Mouse (Mus musculus): ENCODE measurements around the gene Ifi35. TPM values are rescaled to one million over a fixed set of nuclear protein-coding genes. Genes with fewer than 3 reads are reported as not detected.

The Ifi35 gene
- polyA plus RNA-seq, 1 experiment from 2014 or later, result 23.2 TPM

DNA sequence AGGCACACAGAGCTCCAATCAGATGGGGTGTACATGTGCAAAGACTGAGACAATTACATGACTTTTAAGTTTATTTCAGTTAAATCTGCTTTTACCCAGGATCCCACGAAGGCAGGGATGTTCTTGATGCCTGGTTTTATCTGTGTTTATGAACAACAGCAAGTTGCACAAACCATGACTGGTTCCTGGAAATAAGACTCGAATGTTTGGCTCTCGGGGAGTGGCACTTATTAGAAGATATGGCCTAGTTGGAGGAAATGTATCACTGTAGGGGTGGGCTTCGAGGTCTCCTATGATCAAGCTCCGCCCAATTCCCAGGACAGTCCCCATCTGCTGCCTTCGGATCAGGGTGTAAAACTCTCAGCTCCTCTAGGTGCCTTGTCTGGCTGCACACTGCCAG, 37.9 kb downstream of the Ifi35 start:
- no peak overlapping the region for H3K9ac ChIP-seq
- H3K27me3 ChIP-seq, result no peaks in the 10 kb centered on the region
- peaks cover 7% of the 10 kb centered on the region; the same call in 1 of the 2 replicates for H3K36me3 ChIP-seq
- no peak overlapping the region for H3K4me3 ChIP-seq
- no peaks in the 10 kb centered on the region for H3K9me3 ChIP-seq
- no peak overlapping the region for H3K27ac ChIP-seq
- H3K4me1 ChIP-seq, result no peaks in the 10 kb centered on the region
- no peak for ATAC-seq (ENCODE audit: insufficient number of reproducible peaks, low FRiP score, low TSS enrichment, low read depth)
- 69% methylated on average over 6 of the region's 6 CpGs for WGBS
- H3K4me2 ChIP-seq, result no peak overlapping the region

DNA sequence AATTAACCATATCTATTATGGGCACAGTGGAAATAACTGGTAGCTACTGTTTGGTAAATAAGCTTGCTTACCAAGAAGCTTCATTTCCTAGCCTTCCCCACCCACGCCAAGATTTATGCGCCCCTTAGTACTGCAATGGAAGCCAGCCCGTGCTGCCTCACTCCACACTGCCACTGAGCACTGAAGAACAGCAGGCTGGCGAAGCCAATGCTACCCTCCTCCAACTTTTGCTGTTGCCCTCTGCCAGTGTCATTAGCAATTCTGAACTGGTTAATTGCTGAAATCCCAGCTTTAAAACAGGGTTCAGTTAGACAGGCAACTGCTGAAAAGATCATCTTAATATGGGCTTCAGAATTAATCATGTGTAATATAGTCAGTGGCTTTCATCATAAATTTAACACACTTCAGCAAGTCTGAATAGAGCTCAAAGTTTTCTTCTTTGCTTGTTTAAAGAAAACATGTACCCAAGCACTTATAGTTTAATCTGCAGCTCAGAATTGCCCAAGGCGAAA, 58.1 kb downstream of the Ifi35 start:
- Histone ChIP-seq H3K4me2 (no peak overlapping the region), H3K27ac (no peak overlapping the region), H3K4me1 (no peaks in the 10 kb centered on the region), H3K9ac (no peak overlapping the region), H3K9me3 (no peaks in the 10 kb centered on the region), H3K4me3 (no peak overlapping the region), H3K27me3 (no peaks in the 10 kb centered on the region), H3K36me3 (peaks cover 38% of the 10 kb centered on the region)
- no peak for ATAC-seq (ENCODE audit: insufficient number of reproducible peaks, low FRiP score, low TSS enrichment, low read depth)
- 87% methylated on average over 5 of the region's 5 CpGs for WGBS

GRCm38 (mm10) chr11:101507090-101507489, 58.9 kb downstream of the Ifi35 start:
- H3K9me3 ChIP-seq, result no peaks in the 10 kb centered on the region
- peaks cover 35% of the 10 kb centered on the region for H3K36me3 ChIP-seq

More at GRCm38 (mm10) chr11:101507090-101507489, 58.9 kb downstream of the Ifi35 start:
- no peak for ATAC-seq (ENCODE audit: insufficient number of reproducible peaks, low FRiP score, low TSS enrichment, low read depth)
- no peak overlapping the region for H3K27ac ChIP-seq
- H3K27me3 ChIP-seq, result no peaks in the 10 kb centered on the region
- no peak overlapping the region for H3K4me3 ChIP-seq
- H3K9ac ChIP-seq, result no peak overlapping the region
- no peaks in the 10 kb centered on the region for H3K4me1 ChIP-seq
- no peak overlapping the region for H3K4me2 ChIP-seq
- 90% methylated on average over 7 of the region's 7 CpGs for WGBS

Small RNAs within 50 kb of the gene (microRNA-seq; reads per million reads assigned to microRNA genes)
- not detected for gene Mir6929

Other genes with a start within 250 kb of the Ifi35 start
- gene Ezh1, start 221.9 kb upstream of the Ifi35 start, polyA plus RNA-seq (2015; fragmentation: Nextera tagmentation; extraction: Ambion mirVana), result 15.6 and 17.6 TPM in 2 replicates
- gene Ramp2, start 202.4 kb upstream of the Ifi35 start, polyA plus RNA-seq (2015; fragmentation: Nextera tagmentation; extraction: Ambion mirVana), result 99.6 and 110 TPM in 2 replicates
- gene Vps25, start 194.7 kb upstream of the Ifi35 start, polyA plus RNA-seq (2015; fragmentation: Nextera tagmentation; extraction: Ambion mirVana), result 112 and 120 TPM in 2 replicates
- 7.9 and 9.9 TPM in 2 replicates for gene Wnk4, start 187.8 kb upstream of the Ifi35 start, polyA plus RNA-seq (2015; fragmentation: Nextera tagmentation; extraction: Ambion mirVana)
- 0.70 and 1.3 TPM in 2 replicates for gene Cntd1, start 169.4 kb upstream of the Ifi35 start, polyA plus RNA-seq (2015; fragmentation: Nextera tagmentation; extraction: Ambion mirVana)
- gene Coa3, start 169.3 kb upstream of the Ifi35 start, polyA plus RNA-seq (2015; fragmentation: Nextera tagmentation; extraction: Ambion mirVana), result 148 and 154 TPM in 2 replicates
- 128 and 137 TPM in 2 replicates for gene Becn1, start 146.1 kb upstream of the Ifi35 start, polyA plus RNA-seq (2015; fragmentation: Nextera tagmentation; extraction: Ambion mirVana)
- gene Psme3, start 132.2 kb upstream of the Ifi35 start, polyA plus RNA-seq (2015; fragmentation: Nextera tagmentation; extraction: Ambion mirVana), result 116 and 125 TPM in 2 replicates
- 1.0 and 1.2 TPM in 2 replicates for gene Aoc2, start 123.3 kb upstream of the Ifi35 start, polyA plus RNA-seq (2015; fragmentation: Nextera tagmentation; extraction: Ambion mirVana)
- 0.90 and 1.5 TPM in 2 replicates for gene Aoc3, start 117.8 kb upstream of the Ifi35 start, polyA plus RNA-seq (2015; fragmentation: Nextera tagmentation; extraction: Ambion mirVana)
- gene G6pc, start 80.8 kb upstream of the Ifi35 start, polyA plus RNA-seq (2015; fragmentation: Nextera tagmentation; extraction: Ambion mirVana), result not detected in 2 replicates
- gene Aarsd1, start 30.8 kb upstream of the Ifi35 start, polyA plus RNA-seq (2015; fragmentation: Nextera tagmentation; extraction: Ambion mirVana), result 52.6 and 57.2 TPM in 2 replicates
- gene Gm27029, start 23.6 kb upstream of the Ifi35 start, polyA plus RNA-seq (2015; fragmentation: Nextera tagmentation; extraction: Ambion mirVana), result 11.8 and 18.3 TPM in 2 replicates
- gene Rundc1, start 23.3 kb upstream of the Ifi35 start, polyA plus RNA-seq (2015; fragmentation: Nextera tagmentation; extraction: Ambion mirVana), result 19.3 and 19.5 TPM in 2 replicates
- 15.5 and 36.1 TPM in 2 replicates for gene Ptges3l, start 23.1 kb upstream of the Ifi35 start, polyA plus RNA-seq (2015; fragmentation: Nextera tagmentation; extraction: Ambion mirVana)
- 262 and 315 TPM in 2 replicates for gene Rpl27, start 6.1 kb upstream of the Ifi35 start, polyA plus RNA-seq (2015; fragmentation: Nextera tagmentation; extraction: Ambion mirVana)
- 10.3 and 11.9 TPM in 2 replicates for gene Rnd2, start 16.6 kb downstream of the Ifi35 start, polyA plus RNA-seq (2015; fragmentation: Nextera tagmentation; extraction: Ambion mirVana)
- gene Vat1, start 17.8 kb downstream of the Ifi35 start, polyA plus RNA-seq (2015; fragmentation: Nextera tagmentation; extraction: Ambion mirVana), result 78.6 and 81.3 TPM in 2 replicates
- 7.2 and 8.6 TPM in 2 replicates for gene Brca1, start 103.5 kb downstream of the Ifi35 start, polyA plus RNA-seq (2015; fragmentation: Nextera tagmentation; extraction: Ambion mirVana)
- 72.6 and 74.1 TPM in 2 replicates for gene Nbr1, start 103.7 kb downstream of the Ifi35 start, polyA plus RNA-seq (2015; fragmentation: Nextera tagmentation; extraction: Ambion mirVana)
- 7.0 and 7.7 TPM in 2 replicates for gene Tmem106a, start 133.8 kb downstream of the Ifi35 start, polyA plus RNA-seq (2015; fragmentation: Nextera tagmentation; extraction: Ambion mirVana)
- gene Gm11634, start 150.8 kb downstream of the Ifi35 start, polyA plus RNA-seq (2015; fragmentation: Nextera tagmentation; extraction: Ambion mirVana), result not detected in 2 replicates
- 44.1 and 47.8 TPM in 2 replicates for gene Rdm1, start 178.8 kb downstream of the Ifi35 start, polyA plus RNA-seq (2015; fragmentation: Nextera tagmentation; extraction: Ambion mirVana)
- 6.1 and 7.2 TPM in 2 replicates for gene Arl4d, start 217.1 kb downstream of the Ifi35 start, polyA plus RNA-seq (2015; fragmentation: Nextera tagmentation; extraction: Ambion mirVana)

Measured in limb, embryonic 15.5 days (tissue).